Mouse (Mus musculus): ENCODE results near the gene Ak5.

GRCm38 (mm10) chr3:152556919-152557318 is 111.2 kb downstream of the Ak5 start:
- TF ChIP-seq CTCF (conservative IDR thresholded peaks at IDR 0.05; ENCODE audit: low read length) (peak; percentile 90), NANOG (IDR thresholded peaks at IDR 0.05; ENCODE audit: borderline replicate concordance, low read length) (no peak), POU5F1 (IDR thresholded peaks at IDR 0.05; ENCODE audit: borderline replicate concordance, low read length) (no peak)
